Mouse (Mus musculus): ENCODE data around the gene Plppr1. TPM values are rescaled to one million over a fixed set of nuclear protein-coding genes. Genes with fewer than 3 reads are reported as not detected.

Plppr1 gene
- polyA plus RNA-seq, 1 experiment from 2014 or later, result 6.6 TPM

- ATAC-seq (replicated peaks; ENCODE audit: low FRiP score, low read depth), result no peak
- H3K4me2 ChIP-seq (ENCODE audit: low read length), result no peak overlapping the region
- no peak for DNase-seq (ENCODE audit: low spot score)
- no peaks in the 10 kb centered on the region for H3K36me3 ChIP-seq (ENCODE audit: insufficient read depth, low read length)
- no peak for TF ChIP-seq CTCF (IDR thresholded peaks at IDR 0.05; ENCODE audit: low read depth)
- no peaks in the 10 kb centered on the region for H3K4me1 ChIP-seq (replicated peaks; ENCODE audit: insufficient read depth, low read length)
- H3K27me3 ChIP-seq (ENCODE audit: insufficient read depth, low read length), result no peaks in the 10 kb centered on the region
- no peaks in the 10 kb centered on the region for H3K9me3 ChIP-seq (replicated peaks; ENCODE audit: low read length)
- no peak overlapping the region for H3K27ac ChIP-seq
- H3K4me3 ChIP-seq (replicated peaks; ENCODE audit: low read depth, low read length), result no peak overlapping the region
- 76% methylated on average over 2 of the region's 2 CpGs for WGBS
- no peak overlapping the region for H3K9ac ChIP-seq (ENCODE audit: low read depth, low read length)
Measured at GRCm38 (mm10) chr4:49178101-49178500, 119.0 kb downstream of the Plppr1 start.

- ATAC-seq (replicated peaks; ENCODE audit: low FRiP score, low read depth) (no peak), DNase-seq (ENCODE audit: low spot score) (no peak)
- H3K27me3 ChIP-seq (ENCODE audit: insufficient read depth, low read length), result no peaks in the 10 kb centered on the region
- H3K9ac ChIP-seq (ENCODE audit: low read depth, low read length), result no peak overlapping the region
- TF ChIP-seq CTCF (IDR thresholded peaks at IDR 0.05; ENCODE audit: low read depth), result no peak
- WGBS, result 69% methylated on average over 3 of the region's 3 CpGs
- no peaks in the 10 kb centered on the region for H3K4me1 ChIP-seq (replicated peaks; ENCODE audit: insufficient read depth, low read length)
- no peaks in the 10 kb centered on the region for H3K36me3 ChIP-seq (ENCODE audit: insufficient read depth, low read length)
- no peak overlapping the region for H3K27ac ChIP-seq
- H3K9me3 ChIP-seq (replicated peaks; ENCODE audit: low read length), result no peaks in the 10 kb centered on the region
- no peak overlapping the region for H3K4me2 ChIP-seq (ENCODE audit: low read length)
- H3K4me3 ChIP-seq (replicated peaks; ENCODE audit: low read depth, low read length), result no peak overlapping the region
Measured at GRCm38 (mm10) chr4:49178891-49179290, 119.8 kb downstream of the Plppr1 start.

- no peaks in the 10 kb centered on the region for H3K4me1 ChIP-seq (replicated peaks; ENCODE audit: insufficient read depth, low read length)
- H3K36me3 ChIP-seq (ENCODE audit: insufficient read depth, low read length), result no peaks in the 10 kb centered on the region
- no peaks in the 10 kb centered on the region for H3K9me3 ChIP-seq (replicated peaks; ENCODE audit: low read length)
- no peak overlapping the region for H3K27ac ChIP-seq
- H3K27me3 ChIP-seq (ENCODE audit: insufficient read depth, low read length), result no peaks in the 10 kb centered on the region
- no peak overlapping the region for H3K4me3 ChIP-seq (replicated peaks; ENCODE audit: low read depth, low read length)
- no peak overlapping the region for H3K4me2 ChIP-seq (ENCODE audit: low read length)
- 38% methylated on average over 2 of the region's 2 CpGs for WGBS
- peak; percentile 4 for DNase-seq (ENCODE audit: low spot score)
- no peak overlapping the region for H3K9ac ChIP-seq (ENCODE audit: low read depth, low read length)
- ATAC-seq (replicated peaks; ENCODE audit: low FRiP score, low read depth), result no peak
- no peak for TF ChIP-seq CTCF (IDR thresholded peaks at IDR 0.05; ENCODE audit: low read depth)
Measured at GRCm38 (mm10) chr4:49179471-49180181, 120.6 kb downstream of the Plppr1 start.

- Histone ChIP-seq H3K27ac (no peak overlapping the region), H3K36me3 (ENCODE audit: insufficient read depth, low read length) (no peaks in the 10 kb centered on the region), H3K9ac (ENCODE audit: low read depth, low read length) (no peak overlapping the region), H3K4me1 (replicated peaks; ENCODE audit: insufficient read depth, low read length) (no peaks in the 10 kb centered on the region), H3K4me2 (ENCODE audit: low read length) (no peak overlapping the region), H3K27me3 (ENCODE audit: insufficient read depth, low read length) (no peaks in the 10 kb centered on the region), H3K4me3 (replicated peaks; ENCODE audit: low read depth, low read length) (no peak overlapping the region), H3K9me3 (replicated peaks; ENCODE audit: low read length) (no peaks in the 10 kb centered on the region)
- 60% methylated on average over 3 of the region's 3 CpGs for WGBS
- TF ChIP-seq CTCF (IDR thresholded peaks at IDR 0.05; ENCODE audit: low read depth), result no peak
- ATAC-seq (replicated peaks; ENCODE audit: low FRiP score, low read depth) (no peak), DNase-seq (ENCODE audit: low spot score) (no peak)
Measured at GRCm38 (mm10) chr4:49189991-49190526, 131.0 kb downstream of the Plppr1 start.

GRCm38 (mm10) chr4:49197125-49197747, 138.2 kb downstream of the Plppr1 start:
- no peaks in the 10 kb centered on the region for H3K36me3 ChIP-seq (ENCODE audit: insufficient read depth, low read length)
- ATAC-seq (replicated peaks; ENCODE audit: low FRiP score, low read depth), result no peak
- 53% methylated on average over 8 of the region's 8 CpGs for WGBS
- H3K9me3 ChIP-seq (replicated peaks; ENCODE audit: low read length), result no peaks in the 10 kb centered on the region
- H3K27me3 ChIP-seq (ENCODE audit: insufficient read depth, low read length), result no peaks in the 10 kb centered on the region
- no peak overlapping the region for H3K4me3 ChIP-seq (replicated peaks; ENCODE audit: low read depth, low read length)
- no peak overlapping the region for H3K27ac ChIP-seq
- no peak for TF ChIP-seq CTCF (IDR thresholded peaks at IDR 0.05; ENCODE audit: low read depth)
- DNase-seq (ENCODE audit: low spot score), result peak; percentile 3
- no peak overlapping the region for H3K4me2 ChIP-seq (ENCODE audit: low read length)
- no peaks in the 10 kb centered on the region for H3K4me1 ChIP-seq (replicated peaks; ENCODE audit: insufficient read depth, low read length)
- H3K9ac ChIP-seq (ENCODE audit: low read depth, low read length), result no peak overlapping the region

- no peaks in the 10 kb centered on the region for H3K9me3 ChIP-seq (replicated peaks; ENCODE audit: low read length)
- WGBS, result 81% methylated on average over 1 of the region's 1 CpGs
- no peak overlapping the region for H3K4me3 ChIP-seq (replicated peaks; ENCODE audit: low read depth, low read length)
- H3K4me1 ChIP-seq (replicated peaks; ENCODE audit: insufficient read depth, low read length), result no peaks in the 10 kb centered on the region
- no peak overlapping the region for H3K27ac ChIP-seq
- DNase-seq (ENCODE audit: low spot score) (no peak), ATAC-seq (replicated peaks; ENCODE audit: low FRiP score, low read depth) (no peak)
- H3K27me3 ChIP-seq (ENCODE audit: insufficient read depth, low read length), result no peaks in the 10 kb centered on the region
- no peaks in the 10 kb centered on the region for H3K36me3 ChIP-seq (ENCODE audit: insufficient read depth, low read length)
- no peak overlapping the region for H3K4me2 ChIP-seq (ENCODE audit: low read length)
- TF ChIP-seq CTCF (IDR thresholded peaks at IDR 0.05; ENCODE audit: low read depth), result no peak
- H3K9ac ChIP-seq (ENCODE audit: low read depth, low read length), result no peak overlapping the region
Measured at GRCm38 (mm10) chr4:49210457-49210856, 151.4 kb downstream of the Plppr1 start.
